Mouse (Mus musculus): ENCODE measurements around the gene Ankrd28.

- TF ChIP-seq POLR2A (IDR thresholded peaks at IDR 0.05; ENCODE audit: extremely low read depth, insufficient read depth, low read length) (no peak), CTCF (IDR thresholded peaks at IDR 0.05; ENCODE audit: extremely low read depth, insufficient read depth, low read length) (no peak)
These were observed 35.7 kb downstream of the Ankrd28 start for GRCm38 (mm10) chr14:31794776-31795126.
